Mouse (Mus musculus) megakaryocyte, embryonic 14.5 days (primary cell): Measurements from ENCODE around the gene Scd1.

ENCODE experiments used
- FLI1 ChIP-seq: IDR thresholded peaks from 2 replicates; pipeline ENCODE4 v1.6.1; 2012; ENCODE audit warnings: low read length, inconsistent platforms, mixed read lengths
- GATA1 ChIP-seq: IDR thresholded peaks from 3 replicates; pipeline ENCODE4 v1.6.1; 2012; ENCODE audit warnings: mixed read lengths, low read length, inconsistent platforms, borderline replicate concordance

GRCm38 (mm10) chr19:44418544-44418943 lies 10.9 kb upstream of the Scd1 start:
- no peak for TF ChIP-seq FLI1
- TF ChIP-seq GATA1: no peak
